Comparison of ENCODE assay signal across 38 mouse cellular contexts in the genomic region with DNA sequence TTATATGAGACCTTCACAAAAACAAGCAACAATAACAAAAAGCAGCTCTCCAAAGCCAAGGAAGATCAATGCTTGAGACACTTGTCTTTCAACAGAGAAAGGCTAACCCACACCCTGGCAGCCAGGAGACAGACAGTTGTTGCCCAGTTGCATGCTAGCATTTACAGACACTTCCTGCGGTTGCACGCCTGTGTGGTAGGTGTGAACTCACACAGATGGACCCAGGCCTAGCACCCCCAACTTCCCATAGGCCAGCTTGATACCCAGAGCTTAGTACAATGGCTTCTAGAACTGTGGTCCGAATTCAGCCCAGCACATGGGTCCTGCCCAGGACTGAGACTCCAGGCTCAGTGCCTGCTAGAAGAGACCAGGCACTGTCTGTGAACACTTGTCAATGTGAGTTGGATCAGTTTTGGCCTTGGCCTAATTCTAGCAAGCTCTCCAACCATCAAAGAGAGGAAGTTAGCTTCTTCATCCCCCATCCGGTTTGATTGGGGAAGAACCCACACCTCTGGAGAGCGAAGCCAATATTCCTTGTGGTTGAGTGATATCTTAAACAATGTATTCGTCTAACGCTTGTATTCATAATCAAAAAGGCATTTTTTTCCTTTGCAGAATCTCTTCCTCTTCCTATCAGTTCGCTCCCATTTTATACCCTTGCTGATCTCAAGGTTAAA. TPM values are rescaled to one million over a fixed set of nuclear protein-coding genes. Genes with fewer than 3 reads are reported as not detected.
DNase-seq lines count a peak whose midpoint lies in the region; ATAC-seq and TF ChIP-seq lines count a peak whose summit lies in the region.
"Had no signal": no experiment of that assay in that cellular context is flagged by ENCODE, and none has a peak within 500 bp of the region (broad histone marks: within the 10 kb centered on the region; RNA-seq: fewer than 3 reads in every experiment).

No protein-coding gene starts in this region.

- no peak overlapping the region for H3K4me3 ChIP-seq in bone marrow, adult 2 months (replicated peaks; ENCODE audit: control insufficient read depth, low read depth, low read length)
- H3K4me3 ChIP-seq: embryonic facial prominence, embryonic 13.5 days; forebrain, embryonic 10.5 days; forebrain, embryonic 15.5 days; heart, adult 2 months; heart, embryonic 13.5 days; hindbrain, embryonic 10.5 days; hindbrain, embryonic 15.5 days; kidney, embryonic 15.5 days; layer of hippocampus, adult 2 months; left cerebral cortex, adult 2 months; limb, embryonic 12.5 days; neural tube, embryonic 15.5 days; stomach, embryonic 15.5 days had no signal

- H3K27ac ChIP-seq in bone marrow, adult 2 months (ENCODE audit: control insufficient read depth, insufficient read depth, low read depth, low read length, poor library complexity) = peak overlapping the region; percentile 9; the same call in 1 of the 2 replicates
- H3K27ac ChIP-seq: embryonic facial prominence, embryonic 13.5 days; forebrain, embryonic 10.5 days; forebrain, embryonic 15.5 days; heart, adult 2 months; heart, embryonic 13.5 days; hindbrain, embryonic 10.5 days; hindbrain, embryonic 15.5 days; kidney, embryonic 15.5 days; layer of hippocampus, adult 2 months; left cerebral cortex, adult 2 months; limb, embryonic 12.5 days; liver, embryonic 14.5 days; neural tube, embryonic 15.5 days; stomach, embryonic 15.5 days had no signal

- no peak for TF ChIP-seq CTCF in bone marrow, adult 2 months (IDR thresholded peaks at IDR 0.05; ENCODE audit: control insufficient read depth, insufficient read depth, low read length)

- no peak for TF ChIP-seq POLR2A in bone marrow, adult 2 months (IDR thresholded peaks at IDR 0.05; ENCODE audit: borderline replicate concordance, control insufficient read depth, low read depth, low read length)

- ATAC-seq in CD4-positive, CD25-positive, alpha-beta regulatory T cell, adult 4 months = no peak
- ATAC-seq: forebrain, embryonic 15.5 days had no signal

- 22% methylated on average over 8 of the region's 8 CpGs for WGBS in bone marrow, adult 2 months

- H3K4me1 ChIP-seq in bone marrow, adult 2 months (ENCODE audit: control insufficient read depth, insufficient read depth, low read length) = peaks cover 13% of the 10 kb centered on the region
- H3K4me1 ChIP-seq: forebrain, embryonic 15.5 days; hindbrain, embryonic 15.5 days; neural tube, embryonic 15.5 days had no signal

- DNase-seq in CD4-positive, CD25-positive, alpha-beta regulatory T cell, adult 2 months (ENCODE audit: low read depth, low spot score) = peak; percentile 28
- DNase-seq in thymus, postnatal 14 days = peak; percentile 45
- no peak for DNase-seq in thymus, adult 18-20 months
- peak; percentile 60 to 72 for DNase-seq in natural killer cell, adult 2 months (ENCODE audit: low spot score in 2 of 2)
- DNase-seq in adrenal gland, postnatal 14 days = no peak
- no peak for DNase-seq in adrenal gland, adult 2 months
- DNase-seq: adrenal gland, postnatal 10 days; cerebellum, adult 11-12 months; cerebellum, adult 9-11 months; gastrocnemius, postnatal 25 days; heart, adult 2 months; heart, postnatal 14 days; kidney, adult 18-20 months; kidney, postnatal 36 days; lung, embryonic 14.5 days; lung, postnatal 14 days; midbrain, embryonic 14.5 days; retina, postnatal 1 day; right cerebral cortex, postnatal 25 days had no signal

RNA-seq across cellular contexts. Expression of a gene that starts 2.7 kb away (rescaled TPM):
- polyA plus RNA-seq in CD4-positive, CD25-positive, alpha-beta regulatory T cell, adult 4 months (2017; shearing (Covaris generic)) = 100 to 1,000 TPM; 166 to 302 TPM
- polyA plus RNA-seq in bone marrow, adult 2 months (2011; ENCODE audit: insufficient read depth, insufficient read length, low replicate concordance, missing spikeins) = 17.0 and 27.6 TPM in 2 replicates
- total RNA-seq in adrenal gland, postnatal 14 days (2021) = 1.1 and 3.9 TPM in 2 replicates
- total RNA-seq in adrenal gland, adult 2 months (2021) = 1 to 10 TPM; 1.6 to 1.8 TPM
- 2.6 and 2.7 TPM in 2 replicates for polyA plus RNA-seq in adrenal gland, adult 2 months (2012; rRNA removed)
- total RNA-seq: layer of hippocampus, adult 2 months; layer of hippocampus, postnatal 14 days had no signal

RNA-seq across cellular contexts. Expression of a gene that starts 11.4 kb away (rescaled TPM):
- polyA plus RNA-seq in CD4-positive, CD25-positive, alpha-beta regulatory T cell, adult 4 months (2017; shearing (Covaris generic)) = 10 to 100 TPM; 11.5 to 13.8 TPM
- polyA plus RNA-seq in bone marrow, adult 2 months (2011; ENCODE audit: insufficient read depth, insufficient read length, low replicate concordance, missing spikeins) = 22.5 and 44.9 TPM in 2 replicates
- total RNA-seq in adrenal gland, postnatal 14 days (2021) = 41.9 and 57.3 TPM in 2 replicates
- total RNA-seq in adrenal gland, adult 2 months (2021) = 10 to 100 TPM; 59.4 to 62.2 TPM
- 41.5 and 43.2 TPM in 2 replicates for polyA plus RNA-seq in adrenal gland, adult 2 months (2012; rRNA removed)

RNA-seq across cellular contexts. Expression of a gene that starts 30.2 kb away (rescaled TPM):
- under 1 TPM in 1 of 2 experiments, not detected in 1; 0.08 TPM for polyA plus RNA-seq in CD4-positive, CD25-positive, alpha-beta regulatory T cell, adult 4 months (2017; shearing (Covaris generic))
- polyA plus RNA-seq in bone marrow, adult 2 months (2011; ENCODE audit: insufficient read depth, insufficient read length, low replicate concordance, missing spikeins) = not detected in 2 replicates
- total RNA-seq in adrenal gland, postnatal 14 days (2021) = 15.1 and 22.0 TPM in 2 replicates
- total RNA-seq in adrenal gland, adult 2 months (2021) = 1 to 10 TPM; 2.0 to 3.6 TPM
- 1.1 and 1.8 TPM in 2 replicates for polyA plus RNA-seq in adrenal gland, adult 2 months (2012; rRNA removed)
- total RNA-seq: monocyte, adult 5-6 weeks had no signal

RNA-seq across cellular contexts. Expression of a gene that starts 32.2 kb away (rescaled TPM):
- not detected for polyA plus RNA-seq in CD4-positive, CD25-positive, alpha-beta regulatory T cell, adult 4 months (2017; shearing (Covaris generic))
- 0.67 TPM in 1 of 2 replicates, not detected in the other for polyA plus RNA-seq in bone marrow, adult 2 months (2011; ENCODE audit: insufficient read depth, insufficient read length, low replicate concordance, missing spikeins)
- total RNA-seq in adrenal gland, postnatal 14 days (2021) = 1.8 and 2.4 TPM in 2 replicates
- total RNA-seq in adrenal gland, adult 2 months (2021) = 1 to 10 TPM in 1 of 2 experiments, under 1 TPM in 1; 0.61 to 2.2 TPM
- polyA plus RNA-seq in adrenal gland, adult 2 months (2012; rRNA removed) = 2.3 and 3.0 TPM in 2 replicates
- total RNA-seq: common myeloid progenitor, adult 5-6 weeks; monocyte, adult 5-6 weeks had no signal
- polyA plus RNA-seq: C2C12; embryonic facial prominence, embryonic 13.5 days; forebrain, embryonic 10.5 days; heart, embryonic 13.5 days; hindbrain, embryonic 10.5 days; kidney, embryonic 15.5 days; limb, embryonic 12.5 days; lung, embryonic 14.5 days had no signal

Comparison
In these comparisons a context has a peak if more than half of its experiments do, and no peak if none do; other contexts are left out.
1. DNase-seq: peak in CD4-positive, CD25-positive, alpha-beta regulatory T cell, adult 2 months (single experiment), thymus, postnatal 14 days (single experiment) and natural killer cell, adult 2 months (2 of 2); none in thymus, adult 18-20 months (0 of 2), adrenal gland, postnatal 14 days (single experiment) and adrenal gland, adult 2 months (single experiment).